Mouse (Mus musculus): ENCODE results near the gene Hormad2.

DNA sequence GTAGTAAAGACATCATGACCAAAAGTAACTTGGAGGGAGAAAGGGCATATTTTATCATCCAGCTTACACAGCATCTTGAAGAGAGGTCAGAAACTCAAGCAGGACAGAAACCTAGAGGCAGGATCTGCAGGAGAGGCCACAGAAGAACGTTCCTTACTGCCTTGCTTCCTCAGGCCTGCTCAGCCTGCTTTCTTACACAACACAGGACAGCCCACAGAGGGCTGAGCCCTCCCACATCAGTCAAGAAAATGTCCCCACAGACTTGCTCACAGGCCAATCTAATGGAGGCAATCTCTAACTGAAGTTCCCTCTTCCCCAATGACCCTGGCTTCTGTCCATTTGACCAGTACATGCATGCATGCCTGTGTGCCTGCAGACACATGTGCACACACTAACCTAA lies 1.4 kb upstream of the Hormad2 start:
- TF ChIP-seq POLR2A (IDR thresholded peaks at IDR 0.05; ENCODE audit: insufficient read depth, low read depth, low read length) (no peak), CTCF (IDR thresholded peaks at IDR 0.05; ENCODE audit: insufficient read depth, low read depth, low read length) (no peak)

All from olfactory bulb, adult 2 months (tissue).